Mouse (Mus musculus): ENCODE measurements around the gene Xkrx. TPM values are rescaled to one million over a fixed set of nuclear protein-coding genes. Genes with fewer than 3 reads are reported as not detected.

The Xkrx gene
- total and polyA plus RNA-seq, 2 experiments: 0.09 to 0.10 TPM

GRCm38 (mm10) chrX:134102641-134103040, 59.2 kb downstream of the Xkrx start:
- 58% methylated on average over 2 of the region's 2 CpGs for WGBS
- Histone ChIP-seq H3K4me3 (ENCODE audit: insufficient read depth, low read depth, low read length) (no peak overlapping the region), H3K79me2 (ENCODE audit: control insufficient read depth, insufficient read depth, low read length) (no peaks in the 10 kb centered on the region), H3K4me1 (ENCODE audit: control insufficient read depth, insufficient read depth, low read length) (no peaks in the 10 kb centered on the region), H3K27ac (replicated peaks; ENCODE audit: insufficient read depth, low read depth, low read length) (no peak overlapping the region), H3K27me3 (ENCODE audit: control insufficient read depth, insufficient read depth, low read length) (no peaks in the 10 kb centered on the region), H3K9ac (ENCODE audit: low read depth, low read length) (no peak overlapping the region), H3K36me3 (ENCODE audit: control insufficient read depth, insufficient read depth, low read length) (no peaks in the 10 kb centered on the region)
- DNase-seq (ENCODE audit: extremely low read depth, low read depth, low spot score): no peak
- TF ChIP-seq POLR2A (IDR thresholded peaks at IDR 0.05; ENCODE audit: extremely low read depth, insufficient read depth, low read length) (no peak), CTCF (IDR thresholded peaks at IDR 0.05; ENCODE audit: low read depth, low read length) (no peak)

Other genes starting within 250 kb of the Xkrx start
- gene Sytl4, start 180.3 kb downstream of the Xkrx start, total RNA-seq (2014; rRNA removed): 2.3 and 2.5 TPM in 2 replicates
- 0.54 and 0.71 TPM in 2 replicates for gene Sytl4, start 180.3 kb downstream of the Xkrx start, polyA plus RNA-seq (2012; rRNA removed)
- 8.1 and 8.9 TPM in 2 replicates for gene Cstf2, start 102.9 kb downstream of the Xkrx start, total RNA-seq (2014; rRNA removed)
- gene Cstf2, start 102.9 kb downstream of the Xkrx start, polyA plus RNA-seq (2012; rRNA removed): 7.5 and 8.1 TPM in 2 replicates
- gene Arl13a, start 25.4 kb upstream of the Xkrx start, total RNA-seq (2014; rRNA removed): not detected in 2 replicates
- not detected in 2 replicates for gene Arl13a, start 25.4 kb upstream of the Xkrx start, polyA plus RNA-seq (2012; rRNA removed)
- gene Nox1, start 59.9 kb upstream of the Xkrx start, total RNA-seq (2014; rRNA removed): not detected in 2 replicates
- not detected in 2 replicates for gene Nox1, start 59.9 kb upstream of the Xkrx start, polyA plus RNA-seq (2012; rRNA removed)
- gene Trmt2b, start 114.9 kb upstream of the Xkrx start, total RNA-seq (2014; rRNA removed): 25.2 and 27.3 TPM in 2 replicates
- gene Trmt2b, start 114.9 kb upstream of the Xkrx start, polyA plus RNA-seq (2012; rRNA removed): 9.2 and 10.0 TPM in 2 replicates
- gene Tmem35a, start 133.1 kb upstream of the Xkrx start, total RNA-seq (2014; rRNA removed): 0.18 and 1.1 TPM in 2 replicates
- 0.04 TPM in 2 replicates for gene Tmem35a, start 133.1 kb upstream of the Xkrx start, polyA plus RNA-seq (2012; rRNA removed)
- 0.18 and 0.47 TPM in 2 replicates for gene Cenpi, start 146.0 kb upstream of the Xkrx start, total RNA-seq (2014; rRNA removed)
- gene Cenpi, start 146.0 kb upstream of the Xkrx start, polyA plus RNA-seq (2012; rRNA removed): not detected in 2 replicates
- gene Drp2, start 242.5 kb upstream of the Xkrx start, total RNA-seq (2014; rRNA removed): under 0.01 TPM in 1 of 2 replicates, not detected in the other
- gene Drp2, start 242.5 kb upstream of the Xkrx start, polyA plus RNA-seq (2012; rRNA removed): not detected in 2 replicates

Measured in liver, adult 2 months (tissue).